Mouse (Mus musculus) neutrophil, adult 5-6 weeks (primary cell): Measurements from ENCODE around the gene Mrps30. TPM values are rescaled to one million over a fixed set of nuclear protein-coding genes. Genes with fewer than 3 reads are reported as not detected.

ENCODE experiments used
- total RNA-seq: library from RNA; stranded (forward); fragments of 200-1000 nt; gene quantifications from 2 replicates; pipeline ENCODE4 v1.2.3, GENCODE M21; 2017

Mrps30 gene
- total RNA-seq, 1 experiment from 2014 or later = 24.1 TPM

Other genes with a start within 250 kb of the Mrps30 start
- gene B430218F22Rik, start 622 bp downstream of the Mrps30 start, total RNA-seq = 0.35 TPM in 1 of 2 replicates, not detected in the other